Mouse (Mus musculus) MEL (cell line): ENCODE results near the gene Sipa1l1. TPM values are rescaled to one million over a fixed set of nuclear protein-coding genes. Genes with fewer than 3 reads are reported as not detected.

Source experiments
- DNase-seq: peaks from one replicate; pipeline ENCODE4 v3.0.0; 2011; ENCODE audit warnings: low read depth, low spot score
- H3K27ac ChIP-seq: 2 replicates; pipeline ENCODE4 v1.5.1; 2012; ENCODE audit warnings: low read depth, mild to moderate bottlenecking, control low read depth, low read length, moderate library complexity; ENCODE audit not compliant: control insufficient read depth
- H3K27me3 ChIP-seq, 2 experiments: fragments of 150-350 bp in 1 of 2; sonication (generic) in 1 of 2; 2 replicates each; pipeline ENCODE4 v1.6.1; 2012; ENCODE audit warnings: low read length in 2 of 2, mild to moderate bottlenecking in 2 of 2, improper control_type of control experiment in 1 of 2, moderate library complexity in 1 of 2; ENCODE audit not compliant: insufficient read depth in 2 of 2, control insufficient read depth in 1 of 2
- H3K36me3 ChIP-seq, 2 experiments: 2 replicates each; pipeline ENCODE4 v1.6.1; 2012 to 2014; ENCODE audit warnings: low read length in 2 of 2, improper control_type of control experiment in 1 of 2, inconsistent platforms in 1 of 2, mild to moderate bottlenecking in 1 of 2; ENCODE audit not compliant: insufficient read depth in 2 of 2, control insufficient read depth in 1 of 2
- H3K4me1 ChIP-seq, 2 experiments: fragments of 150-350 bp in 1 of 2; sonication (generic) in 1 of 2; 2 replicates each; pipeline ENCODE4 v1.6.1; 2012; ENCODE audit warnings: low read length in 2 of 2, improper control_type of control experiment in 1 of 2, mild to moderate bottlenecking in 1 of 2; ENCODE audit not compliant: insufficient read depth in 2 of 2, control insufficient read depth in 1 of 2
- H3K4me3 ChIP-seq, 2 experiments: fragments of 150-350 bp in 1 of 2; sonication (generic) in 1 of 2; 2 replicates each; pipeline ENCODE4 v1.5.1; 2012; ENCODE audit warnings: low read depth in 2 of 2, low read length in 2 of 2, mild to moderate bottlenecking in 2 of 2, moderate library complexity in 2 of 2, control low read depth in 1 of 2, improper control_type of control experiment in 1 of 2; ENCODE audit not compliant: control insufficient read depth in 1 of 2, insufficient read depth in 1 of 2
- H3K79me2 ChIP-seq: 2 replicates; pipeline ENCODE4 v1.6.1; 2012; ENCODE audit warnings: mild to moderate bottlenecking, low read length, moderate library complexity; ENCODE audit not compliant: control insufficient read depth, poor library complexity, insufficient read depth
- H3K9ac ChIP-seq: 2 replicates; pipeline ENCODE4 v1.6.1; 2012; ENCODE audit warnings: low read depth, mild to moderate bottlenecking, control low read depth, low read length, moderate library complexity; ENCODE audit not compliant: control insufficient read depth, poor library complexity, severe bottlenecking
- H3K9me3 ChIP-seq: fragments of 150-350 bp; sonication (generic); replicated peaks from 2 replicates; pipeline ENCODE4 v1.6.1; 2012; ENCODE audit warnings: mild to moderate bottlenecking, low read length, improper control_type of control experiment, moderate library complexity; ENCODE audit not compliant: insufficient read depth
- CHD1 ChIP-seq: IDR thresholded peaks from 2 replicates; pipeline ENCODE4 v1.6.1; 2012; ENCODE audit warnings: low read depth, mild to moderate bottlenecking, inconsistent platforms, low read length, improper control_type of control experiment
- CHD2 ChIP-seq: IDR thresholded peaks from 2 replicates; pipeline ENCODE4 v1.6.1; 2011; ENCODE audit warnings: low read length, improper control_type of control experiment
- E2F4 ChIP-seq: IDR thresholded peaks from 2 replicates; pipeline ENCODE4 v1.6.1; 2011; ENCODE audit warnings: low read depth, low read length, improper control_type of control experiment, borderline replicate concordance
- GATA1 ChIP-seq: IDR thresholded peaks from 2 replicates; pipeline ENCODE4 v1.6.1; 2011; ENCODE audit warnings: low read depth, low read length, improper control_type of control experiment
- JUND ChIP-seq: IDR thresholded peaks from 2 replicates; pipeline ENCODE4 v1.6.1; 2011; ENCODE audit warnings: low read depth, mild to moderate bottlenecking, improper control_type of control experiment, low read length
- MAX ChIP-seq: IDR thresholded peaks from 2 replicates; pipeline ENCODE4 v1.6.1; 2011; ENCODE audit warnings: low read length, improper control_type of control experiment
- MAZ ChIP-seq: IDR thresholded peaks from 2 replicates; pipeline ENCODE4 v1.6.1; 2012; ENCODE audit warnings: low read depth, mild to moderate bottlenecking, inconsistent platforms, low read length, improper control_type of control experiment
- MEF2A ChIP-seq: IDR thresholded peaks from 2 replicates; pipeline ENCODE4 v1.6.1; 2014; ENCODE audit warnings: low read depth, mild to moderate bottlenecking, inconsistent platforms, low read length, improper control_type of control experiment; ENCODE audit not compliant: poor library complexity, insufficient replicate concordance, severe bottlenecking; ENCODE audit errors: extremely low read depth
- MXI1 ChIP-seq: IDR thresholded peaks from 2 replicates; pipeline ENCODE4 v1.6.1; 2011; ENCODE audit warnings: mild to moderate bottlenecking, low read depth, low read length, improper control_type of control experiment
- MYC ChIP-seq: IDR thresholded peaks from 2 replicates; pipeline ENCODE4 v1.6.1; 2011; ENCODE audit warnings: low read depth, mild to moderate bottlenecking, low read length, improper control_type of control experiment, moderate library complexity
- NELFE ChIP-seq: IDR thresholded peaks from 2 replicates; pipeline ENCODE4 v1.6.1; 2011; ENCODE audit warnings: low read depth, low read length, improper control_type of control experiment
- POLR2A ChIP-seq, 2 experiments: IDR thresholded peaks; 2 replicates each; pipeline ENCODE4 v1.6.1; 2011 to 2012; ENCODE audit warnings: low read length in 2 of 2, mild to moderate bottlenecking in 2 of 2, control low read depth in 1 of 2, improper control_type of control experiment in 1 of 2, low read depth in 1 of 2, moderate library complexity in 1 of 2; ENCODE audit not compliant: control insufficient read depth in 1 of 2, insufficient read depth in 1 of 2, poor library complexity in 1 of 2
- POLR2AphosphoS2 ChIP-seq: IDR thresholded peaks from 2 replicates; pipeline ENCODE4 v1.6.1; 2011; ENCODE audit warnings: low read length, improper control_type of control experiment
- RAD21 ChIP-seq: IDR thresholded peaks from 2 replicates; pipeline ENCODE4 v1.6.1; 2011; ENCODE audit warnings: mild to moderate bottlenecking, low read depth, low read length, improper control_type of control experiment
- RCOR1 ChIP-seq: IDR thresholded peaks from 2 replicates; pipeline ENCODE4 v1.6.1; 2012; ENCODE audit warnings: low read depth, mild to moderate bottlenecking, inconsistent platforms, low read length, improper control_type of control experiment
- SMC3 ChIP-seq: IDR thresholded peaks from 2 replicates; pipeline ENCODE4 v1.6.1; 2011; ENCODE audit warnings: low read depth, low read length, improper control_type of control experiment
- TAL1 ChIP-seq: IDR thresholded peaks from 2 replicates; pipeline ENCODE4 v1.6.1; 2012; ENCODE audit warnings: mild to moderate bottlenecking, inconsistent platforms, low read length, moderate library complexity, mixed read lengths
- UBTF ChIP-seq: IDR thresholded peaks from 2 replicates; pipeline ENCODE4 v1.6.1; 2012; ENCODE audit warnings: low read depth, mild to moderate bottlenecking, inconsistent platforms, low read length, improper control_type of control experiment, moderate library complexity, borderline replicate concordance; ENCODE audit not compliant: insufficient read depth
- USF2 ChIP-seq, 2 experiments: IDR thresholded peaks; 2 replicates each; pipeline ENCODE4 v1.6.1; 2011 to 2012; ENCODE audit warnings: improper control_type of control experiment in 2 of 2, low read length in 2 of 2, borderline replicate concordance in 1 of 2, inconsistent platforms in 1 of 2, low read depth in 1 of 2, mild to moderate bottlenecking in 1 of 2; ENCODE audit not compliant: insufficient read depth in 1 of 2
- ZC3H11A ChIP-seq: IDR thresholded peaks from 2 replicates; pipeline ENCODE4 v1.6.1; 2012; ENCODE audit warnings: low read depth, mild to moderate bottlenecking, inconsistent platforms, low read length, improper control_type of control experiment
- ZKSCAN1 ChIP-seq: IDR thresholded peaks from 2 replicates; pipeline ENCODE4 v1.6.1; 2012; ENCODE audit warnings: low read depth, mild to moderate bottlenecking, inconsistent platforms, low read length, improper control_type of control experiment, moderate library complexity
- ZMIZ1 ChIP-seq: IDR thresholded peaks from 2 replicates; pipeline ENCODE4 v1.6.1; 2012; ENCODE audit warnings: low read depth, mild to moderate bottlenecking, inconsistent platforms, low read length, improper control_type of control experiment, moderate library complexity
- polyA plus RNA-seq, 2 experiments: library from polyadenylated mRNA; stranded (reverse) in 1 of 2; unstranded in 1 of 2; fragments of >175 nt in 1 of 2; fragments of >200 nt in 1 of 2; gene quantifications; 2 replicates each; pipeline versions ENCODE4 v1.2.1 to v1.2.4; 2012; ENCODE audit warnings: low replicate concordance in 2 of 2, low read depth in 1 of 2; ENCODE audit not compliant: insufficient read length in 2 of 2, insufficient read depth in 1 of 2, missing spikeins in 1 of 2
- total RNA-seq: library from RNA; depleted of rRNA; stranded (reverse); fragments of 300-350 nt; gene quantifications from 2 replicates; pipeline ENCODE4 v1.2.3, GENCODE M21; 2012

The Sipa1l1 gene
- total and polyA plus RNA-seq, 3 experiments = 18.1 to 42.7 (median 19.3) TPM

- Histone ChIP-seq H3K9ac (no peak overlapping the region), H3K4me3 (no peak overlapping the region), H3K9me3 (no peaks in the 10 kb centered on the region), H3K36me3 (peaks cover 0 to 4% of the 10 kb centered on the region in 2 experiments; a peak in 1 of 4 replicates), H3K27me3 (no peaks in the 10 kb centered on the region), H3K79me2 (no peaks in the 10 kb centered on the region), H3K4me1 (peaks cover 0 to 3% of the 10 kb centered on the region in 2 experiments; a peak in 1 of 4 replicates), H3K27ac (no peak overlapping the region)
- no peak for DNase-seq
- no peak for TF ChIP-seq TAL1
- no peak for TF ChIP-seq ZMIZ1
- no peak for TF ChIP-seq POLR2AphosphoS2
- no peak for TF ChIP-seq SMC3
- TF ChIP-seq MXI1 = no peak
- no peak for TF ChIP-seq NELFE
Observed at GRCm38 (mm10) chr12:82304140-82304539, 135.0 kb downstream of the Sipa1l1 start.

- no peak overlapping the region for H3K27ac ChIP-seq
- H3K4me3 ChIP-seq = no peak overlapping the region
- H3K4me1 ChIP-seq = peaks cover 0 to 3% of the 10 kb centered on the region in 2 experiments; a peak in 1 of 4 replicates
- no peaks in the 10 kb centered on the region for H3K79me2 ChIP-seq
- TF ChIP-seq RCOR1 (no peak), POLR2A (IDR thresholded peaks at IDR 0.05; ENCODE audit: control insufficient read depth in 1 of 2, insufficient read depth in 1 of 2, low read depth in 1 of 2, low read length in 2 of 2, poor library complexity in 1 of 2) (no peak), ZC3H11A (no peak), JUND (no peak)
- H3K9me3 ChIP-seq = no peaks in the 10 kb centered on the region
- H3K27me3 ChIP-seq = no peaks in the 10 kb centered on the region
- peaks cover 0 to 4% of the 10 kb centered on the region in 2 experiments; a peak in 1 of 4 replicates for H3K36me3 ChIP-seq
- H3K9ac ChIP-seq = no peak overlapping the region
- DNase-seq = peak; percentile 22
Observed at GRCm38 (mm10) chr12:82306035-82306434, 136.9 kb downstream of the Sipa1l1 start.

GRCm38 (mm10) chr12:82311593-82311992, 142.5 kb downstream of the Sipa1l1 start:
- H3K4me1 ChIP-seq = no peaks in the 10 kb centered on the region

More at GRCm38 (mm10) chr12:82311593-82311992, 142.5 kb downstream of the Sipa1l1 start:
- no peak overlapping the region for H3K4me3 ChIP-seq
- no peak overlapping the region for H3K9ac ChIP-seq
- H3K9me3 ChIP-seq = no peaks in the 10 kb centered on the region
- peaks cover 0 to 8% of the 10 kb centered on the region in 2 experiments; a peak in 2 of 4 replicates for H3K36me3 ChIP-seq
- no peak for TF ChIP-seq MYC
- TF ChIP-seq MAZ = no peak
- TF ChIP-seq MEF2A = no peak
- TF ChIP-seq ZKSCAN1 = no peak
- no peak for TF ChIP-seq CHD2
- TF ChIP-seq MAX = no peak
- no peak for TF ChIP-seq UBTF
- no peak for TF ChIP-seq GATA1
- no peak for TF ChIP-seq USF2 (IDR thresholded peaks at IDR 0.05; ENCODE audit: borderline replicate concordance in 1 of 2, insufficient read depth in 1 of 2, low read depth in 1 of 2, low read length in 2 of 2)
- TF ChIP-seq RAD21 = no peak
- no peak for TF ChIP-seq E2F4
- TF ChIP-seq CHD1 = no peak
- no peak for DNase-seq
- H3K27me3 ChIP-seq = no peaks in the 10 kb centered on the region
- H3K79me2 ChIP-seq = no peaks in the 10 kb centered on the region
- H3K27ac ChIP-seq = no peak overlapping the region
